Mouse (Mus musculus): ENCODE measurements around the gene Spo11.

DNA sequence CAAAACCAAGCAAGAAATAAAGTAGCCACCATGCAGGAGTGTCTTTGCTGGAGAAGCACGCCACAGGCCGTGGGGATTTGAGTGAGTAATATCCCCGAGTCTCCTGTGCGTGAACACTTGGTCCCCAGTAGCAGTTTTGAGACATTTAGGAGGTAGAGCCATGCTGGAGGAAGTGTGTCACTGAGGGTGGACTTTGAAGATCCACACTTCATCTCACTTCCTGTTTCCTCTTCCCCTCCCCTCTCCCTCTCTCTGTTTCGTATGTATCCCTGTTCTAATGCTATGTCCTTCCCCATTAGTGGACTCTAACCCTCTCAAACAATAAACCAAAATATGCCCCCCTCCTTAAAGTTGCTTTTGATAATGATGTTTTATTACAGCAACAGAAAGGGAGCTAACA lies 11.0 kb upstream of the Spo11 start:
- no peak for TF ChIP-seq POLR2A (IDR thresholded peaks at IDR 0.05; ENCODE audit: extremely low read depth, insufficient read depth, low read length)
- no peak for TF ChIP-seq CTCF (IDR thresholded peaks at IDR 0.05; ENCODE audit: low read depth, low read length)
